Mouse (Mus musculus) right cerebral cortex, postnatal 14 days (tissue): ENCODE measurements around the gene Dock7.
"Not testable (repeated sequence)": the region's sequence is repeated elsewhere in the genome, so short reads cannot be mapped to it uniquely, and the experiment has no call there.

Source experiments
- DNase-seq: peaks from one replicate; pipeline ENCODE4 v3.0.0; 2022

Gene Dock7

GRCm38 (mm10) chr4:98984701-98985100, 136.0 kb downstream of the Dock7 start:
- no peak for DNase-seq

GRCm38 (mm10) chr4:98979976-98980375, 140.7 kb downstream of the Dock7 start:
- not testable (repeated sequence) for DNase-seq

- no peak for DNase-seq
Observed at GRCm38 (mm10) chr4:98978693-98979092, 142.0 kb downstream of the Dock7 start.

- not testable (repeated sequence) for DNase-seq
Observed at GRCm38 (mm10) chr4:98978288-98978687, 142.4 kb downstream of the Dock7 start.

GRCm38 (mm10) chr4:98975741-98976140, 145.0 kb downstream of the Dock7 start:
- no peak for DNase-seq

- DNase-seq, result no peak
Observed at GRCm38 (mm10) chr4:98969946-98970345, 150.8 kb downstream of the Dock7 start.

GRCm38 (mm10) chr4:98960243-98960642, 160.5 kb downstream of the Dock7 start:
- DNase-seq, result no peak

GRCm38 (mm10) chr4:98955986-98956385, 164.7 kb downstream of the Dock7 start:
- DNase-seq, result no peak

GRCm38 (mm10) chr4:98950563-98950962, 170.2 kb downstream of the Dock7 start:
- no peak for DNase-seq

GRCm38 (mm10) chr4:98938210-98938609, 182.5 kb downstream of the Dock7 start:
- not testable (repeated sequence) for DNase-seq

- no peak for DNase-seq
Observed at GRCm38 (mm10) chr4:98936036-98936435, 184.7 kb downstream of the Dock7 start.

GRCm38 (mm10) chr4:98925250-98925781, 195.4 kb downstream of the Dock7 start:
- no peak for DNase-seq

- DNase-seq, result no peak
Observed at GRCm38 (mm10) chr4:98924906-98925178, 195.9 kb downstream of the Dock7 start.

GRCm38 (mm10) chr4:98924071-98924905, 196.4 kb downstream of the Dock7 start:
- no peak for DNase-seq

GRCm38 (mm10) chr4:98923568-98924070, 197.1 kb downstream of the Dock7 start, which contains the start of gene Usp1:
Gene Usp1, plus strand, starts transcription at chr4:98923810.
- DNase-seq, result peak; percentile 78

- peak; percentile 93 for DNase-seq
Observed at GRCm38 (mm10) chr4:98922643-98923567, 197.8 kb downstream of the Dock7 start.

- peak; percentile 18 for DNase-seq
Observed at GRCm38 (mm10) chr4:98922061-98922642, 198.6 kb downstream of the Dock7 start.

- no peak for DNase-seq
Observed at GRCm38 (mm10) chr4:98920896-98921295, 199.8 kb downstream of the Dock7 start.

GRCm38 (mm10) chr4:98918204-98918603, 202.5 kb downstream of the Dock7 start:
- no peak for DNase-seq

GRCm38 (mm10) chr4:98917724-98918123, 203.0 kb downstream of the Dock7 start:
- DNase-seq, result no peak

GRCm38 (mm10) chr4:98910246-98910645, 210.5 kb downstream of the Dock7 start:
- DNase-seq, result no peak

GRCm38 (mm10) chr4:98887148-98887547, 233.6 kb downstream of the Dock7 start:
- peak; percentile 15 for DNase-seq
